Mouse (Mus musculus): ENCODE measurements around the gene Efcab11.

Gene Efcab11

GRCm38 (mm10) chr12:99739211-99739610 is 145.0 kb downstream of the Efcab11 start:
- DNase-seq, result no peak

GRCm38 (mm10) chr12:99738256-99738655 is 146.0 kb downstream of the Efcab11 start:
- no peak for DNase-seq

GRCm38 (mm10) chr12:99736971-99737370 is 147.3 kb downstream of the Efcab11 start:
- DNase-seq, result no peak

GRCm38 (mm10) chr12:99735172-99735571 is 149.1 kb downstream of the Efcab11 start:
- no peak for DNase-seq

- DNase-seq, result no peak
These were observed 160.0 kb downstream of the Efcab11 start for GRCm38 (mm10) chr12:99724206-99724605.

- DNase-seq, result peak; percentile 21
These were observed 160.4 kb downstream of the Efcab11 start for GRCm38 (mm10) chr12:99723791-99724190.

GRCm38 (mm10) chr12:99721318-99721717 is 162.9 kb downstream of the Efcab11 start:
- DNase-seq, result no peak

GRCm38 (mm10) chr12:99719777-99720176 is 164.5 kb downstream of the Efcab11 start:
- DNase-seq, result no peak

- DNase-seq, result no peak
These were observed 166.1 kb downstream of the Efcab11 start for GRCm38 (mm10) chr12:99718161-99718560.

- DNase-seq, result peak; percentile 22
These were observed 168.1 kb downstream of the Efcab11 start for GRCm38 (mm10) chr12:99716038-99716610.

GRCm38 (mm10) chr12:99715129-99716037 is 168.9 kb downstream of the Efcab11 start:
- no peak for DNase-seq

GRCm38 (mm10) chr12:99712214-99712613 is 172.0 kb downstream of the Efcab11 start:
- DNase-seq, result no peak

- no peak for DNase-seq
These were observed 182.0 kb downstream of the Efcab11 start for GRCm38 (mm10) chr12:99702248-99702647.

- DNase-seq, result no peak
These were observed 183.9 kb downstream of the Efcab11 start for GRCm38 (mm10) chr12:99700380-99700779.

- DNase-seq, result no peak
These were observed 184.7 kb downstream of the Efcab11 start for GRCm38 (mm10) chr12:99699379-99700023.

GRCm38 (mm10) chr12:99694066-99694465 is 190.2 kb downstream of the Efcab11 start:
- DNase-seq, result no peak

GRCm38 (mm10) chr12:99686418-99686992 is 197.7 kb downstream of the Efcab11 start:
- no peak for DNase-seq

- peak; percentile 28 for DNase-seq
These were observed 198.7 kb downstream of the Efcab11 start for GRCm38 (mm10) chr12:99685451-99686100.

GRCm38 (mm10) chr12:99681681-99682080 is 202.6 kb downstream of the Efcab11 start:
- no peak for DNase-seq

- no peak for DNase-seq
These were observed 212.4 kb downstream of the Efcab11 start for GRCm38 (mm10) chr12:99671866-99672191.

GRCm38 (mm10) chr12:99671162-99671865 is 212.9 kb downstream of the Efcab11 start:
- DNase-seq, result peak; percentile 38

GRCm38 (mm10) chr12:99670762-99671152 is 213.5 kb downstream of the Efcab11 start:
- DNase-seq, result no peak
